In genomic region chr16:34984203-34985030, GRCm38 (mm10) we compare ENCODE assay signal across 13 mouse cellular contexts. TPM values are rescaled to one million over a fixed set of nuclear protein-coding genes. Genes with fewer than 3 reads are reported as not detected.
A peak's percentile ranks its signal among the peaks of the same experiment; 100 is the strongest.
DNase-seq lines count a peak whose midpoint lies in the region; ATAC-seq and TF ChIP-seq lines count a peak whose summit lies in the region.
"Had no signal": no experiment of that assay in that cellular context is flagged by ENCODE, and none has a peak within 500 bp of the region (broad histone marks: within the 10 kb centered on the region; RNA-seq: fewer than 3 reads in every experiment).

No protein-coding gene starts in this region.

- H3K4me2 ChIP-seq in embryonic facial prominence, embryonic 11.5 days (ENCODE audit: low read depth, low read length): no peak overlapping the region
- H3K4me2 ChIP-seq in embryonic facial prominence, embryonic 12.5 days (replicated peaks): no peak overlapping the region
- H3K4me2 ChIP-seq in forebrain, embryonic 13.5 days: no peak overlapping the region
- H3K4me2 ChIP-seq: liver, embryonic 13.5 days had no signal

- no peak overlapping the region for H3K27ac ChIP-seq in embryonic facial prominence, embryonic 11.5 days (replicated peaks; ENCODE audit: low read depth, low read length)
- no peak overlapping the region for H3K27ac ChIP-seq in embryonic facial prominence, embryonic 10.5 days (replicated peaks)
- H3K27ac ChIP-seq in layer of hippocampus, adult 2 months: peak overlapping the region; percentile 76
- no peak overlapping the region for H3K27ac ChIP-seq in embryonic facial prominence, embryonic 12.5 days
- H3K27ac ChIP-seq in forebrain, embryonic 13.5 days: no peak overlapping the region
- H3K27ac ChIP-seq: liver, embryonic 13.5 days had no signal

- no peaks in the 10 kb centered on the region for H3K36me3 ChIP-seq in embryonic facial prominence, embryonic 11.5 days (replicated peaks; ENCODE audit: control insufficient read depth, insufficient read depth, low read depth, low read length)
- no peaks in the 10 kb centered on the region for H3K36me3 ChIP-seq in embryonic facial prominence, embryonic 10.5 days (replicated peaks)
- no peaks in the 10 kb centered on the region for H3K36me3 ChIP-seq in embryonic facial prominence, embryonic 12.5 days
- H3K36me3 ChIP-seq in forebrain, embryonic 13.5 days (ENCODE audit: poor library complexity, severe bottlenecking): no peaks in the 10 kb centered on the region
- H3K36me3 ChIP-seq: G1E; liver, embryonic 13.5 days had no signal

- no peak overlapping the region for H3K9ac ChIP-seq in embryonic facial prominence, embryonic 11.5 days (replicated peaks; ENCODE audit: low read length)
- no peak overlapping the region for H3K9ac ChIP-seq in embryonic facial prominence, embryonic 12.5 days
- no peak overlapping the region for H3K9ac ChIP-seq in forebrain, embryonic 13.5 days
- H3K9ac ChIP-seq: liver, embryonic 13.5 days had no signal

- H3K4me1 ChIP-seq in embryonic facial prominence, embryonic 11.5 days (ENCODE audit: control insufficient read depth, insufficient read depth, low read length): no peaks in the 10 kb centered on the region
- H3K4me1 ChIP-seq in embryonic facial prominence, embryonic 10.5 days: peaks cover 16% of the 10 kb centered on the region
- 0 out of 2 replicates have a peak, but pooled peaks cover 6% of the 10 kb centered on the region for H3K4me1 ChIP-seq in embryonic facial prominence, embryonic 12.5 days
- peaks cover 5% of the 10 kb centered on the region for H3K4me1 ChIP-seq in forebrain, embryonic 13.5 days

- DNase-seq in embryonic facial prominence, embryonic 11.5 days (ENCODE audit: low spot score): peak; percentile 24
- DNase-seq in embryonic facial prominence, embryonic 10.5 days (ENCODE audit: low spot score): no peak
- no peak for DNase-seq in layer of hippocampus, adult 2 months (ENCODE audit: low spot score in 2 of 2)
- no peak for DNase-seq in layer of hippocampus, adult 9-10 months (ENCODE audit: low spot score)
- peak; percentile 34 for DNase-seq in retina, postnatal 1 day
- no peak for DNase-seq in left cerebral cortex, adult 8-10 months (ENCODE audit: low spot score in 2 of 2)
- DNase-seq: kidney, adult 2 months; liver, embryonic 13.5 days had no signal

- no peak overlapping the region for H3K4me3 ChIP-seq in embryonic facial prominence, embryonic 11.5 days (ENCODE audit: low read depth, low read length)
- H3K4me3 ChIP-seq in embryonic facial prominence, embryonic 10.5 days: no peak overlapping the region
- H3K4me3 ChIP-seq in layer of hippocampus, adult 2 months: no peak overlapping the region
- H3K4me3 ChIP-seq in embryonic facial prominence, embryonic 12.5 days: no peak overlapping the region
- H3K4me3 ChIP-seq in forebrain, embryonic 13.5 days: no peak overlapping the region
- H3K4me3 ChIP-seq: liver, embryonic 13.5 days; myocyte had no signal

- ATAC-seq in embryonic facial prominence, embryonic 11.5 days (replicated peaks; ENCODE audit: insufficient number of reproducible peaks, low FRiP score, low TSS enrichment, low read depth): no peak
- ATAC-seq in embryonic facial prominence, embryonic 12.5 days (ENCODE audit: insufficient number of reproducible peaks, insufficient read depth, low FRiP score, low TSS enrichment): peak; percentile 42; the same call in 1 of the 2 replicates
- ATAC-seq in forebrain, embryonic 13.5 days: no peak
- ATAC-seq: forebrain, embryonic 16.5 days had no signal

- TF ChIP-seq CTCF in layer of hippocampus, adult 2 months (conservative IDR thresholded peaks at IDR 0.05): no peak

- H3K27me3 ChIP-seq in embryonic facial prominence, embryonic 11.5 days (ENCODE audit: control insufficient read depth, insufficient read depth, low read length): no peaks in the 10 kb centered on the region
- no peaks in the 10 kb centered on the region for H3K27me3 ChIP-seq in embryonic facial prominence, embryonic 10.5 days (replicated peaks; ENCODE audit: low read depth, poor library complexity, severe bottlenecking)
- no peaks in the 10 kb centered on the region for H3K27me3 ChIP-seq in embryonic facial prominence, embryonic 12.5 days
- no peaks in the 10 kb centered on the region for H3K27me3 ChIP-seq in forebrain, embryonic 13.5 days
- H3K27me3 ChIP-seq: liver, embryonic 13.5 days had no signal

- H3K9me3 ChIP-seq in embryonic facial prominence, embryonic 11.5 days (replicated peaks; ENCODE audit: control insufficient read depth, low read length): no peaks in the 10 kb centered on the region
- no peaks in the 10 kb centered on the region for H3K9me3 ChIP-seq in embryonic facial prominence, embryonic 10.5 days
- H3K9me3 ChIP-seq in embryonic facial prominence, embryonic 12.5 days: no peaks in the 10 kb centered on the region
- H3K9me3 ChIP-seq in forebrain, embryonic 13.5 days (replicated peaks): no peaks in the 10 kb centered on the region
- H3K9me3 ChIP-seq: G1E; liver, embryonic 13.5 days had no signal

- 55% methylated on average over 11 of the region's 11 CpGs for WGBS in embryonic facial prominence, embryonic 11.5 days
- WGBS in embryonic facial prominence, embryonic 10.5 days: 57% methylated on average over 11 of the region's 11 CpGs
- WGBS in embryonic facial prominence, embryonic 12.5 days: 54% methylated on average over 11 of the region's 11 CpGs
- WGBS in forebrain, embryonic 13.5 days: 39% methylated on average over 11 of the region's 11 CpGs

RNA-seq across cellular contexts. Expression of gene Hacd2, which starts 37.8 kb away (rescaled TPM):
- 24.7 and 25.2 TPM in 2 replicates for polyA plus RNA-seq in embryonic facial prominence, embryonic 11.5 days (2014; fragmentation: Nextera tagmentation; extraction: Ambion mirVana)
- 77.4 and 77.5 TPM in 2 replicates for polyA plus RNA-seq in embryonic facial prominence, embryonic 10.5 days (2016; fragmentation: Nextera tagmentation; extraction: Ambion mirVana)
- 10 to 100 TPM; 32.7 to 41.7 TPM for total RNA-seq in layer of hippocampus, adult 2 months (2021)
- polyA plus RNA-seq in embryonic facial prominence, embryonic 12.5 days (2016; fragmentation: Nextera tagmentation; extraction: Ambion mirVana): 55.5 and 59.5 TPM in 2 replicates
- polyA plus RNA-seq in forebrain, embryonic 13.5 days (2015; fragmentation: Nextera tagmentation; extraction: Ambion mirVana): 40.8 and 42.2 TPM in 2 replicates
- total RNA-seq in left cerebral cortex, adult 8-10 months (2022): 10 to 100 TPM; 26.1 to 37.7 (median 30.3) TPM

Comparison
In these comparisons a context has a peak if more than half of its experiments do, and no peak if none do; other contexts are left out.
1. DNase-seq: peak in embryonic facial prominence, embryonic 11.5 days (single experiment) and retina, postnatal 1 day (single experiment); none in embryonic facial prominence, embryonic 10.5 days (single experiment), layer of hippocampus, adult 2 months (0 of 2), layer of hippocampus, adult 9-10 months (single experiment) and left cerebral cortex, adult 8-10 months (0 of 2).